Mouse (Mus musculus) adrenal gland, postnatal 4 days (tissue): ENCODE results near the gene Cyb5b. TPM values are rescaled to one million over a fixed set of nuclear protein-coding genes. Genes with fewer than 3 reads are reported as not detected.
A peak's percentile ranks its signal among the peaks of the same experiment; 100 is the strongest.
"Not testable (repeated sequence)": the region's sequence is repeated elsewhere in the genome, so short reads cannot be mapped to it uniquely, and the experiment has no call there.

Experiments used
- DNase-seq, 2 experiments: peaks; one replicate each; pipeline ENCODE4 v3.0.0; 2021 to 2022; ENCODE audit warnings: low spot score in 2 of 2, mixed read lengths in 2 of 2
- total RNA-seq, 2 experiments: library from RNA; stranded (reverse); gene quantifications; 2 replicates each; pipeline ENCODE4 v1.2.3; 2021

The Cyb5b gene
- total RNA-seq, 2 experiments from 2014 or later: 297 to 305 TPM

GRCm38 (mm10) chr8:107165745-107166144 lies 15.3 kb downstream of the Cyb5b start:
- no peak for DNase-seq

- no peak for DNase-seq
Measured at GRCm38 (mm10) chr8:107167848-107168247, 17.4 kb downstream of the Cyb5b start.

- DNase-seq: no peak
Measured at GRCm38 (mm10) chr8:107172152-107172551, 21.7 kb downstream of the Cyb5b start.

DNA sequence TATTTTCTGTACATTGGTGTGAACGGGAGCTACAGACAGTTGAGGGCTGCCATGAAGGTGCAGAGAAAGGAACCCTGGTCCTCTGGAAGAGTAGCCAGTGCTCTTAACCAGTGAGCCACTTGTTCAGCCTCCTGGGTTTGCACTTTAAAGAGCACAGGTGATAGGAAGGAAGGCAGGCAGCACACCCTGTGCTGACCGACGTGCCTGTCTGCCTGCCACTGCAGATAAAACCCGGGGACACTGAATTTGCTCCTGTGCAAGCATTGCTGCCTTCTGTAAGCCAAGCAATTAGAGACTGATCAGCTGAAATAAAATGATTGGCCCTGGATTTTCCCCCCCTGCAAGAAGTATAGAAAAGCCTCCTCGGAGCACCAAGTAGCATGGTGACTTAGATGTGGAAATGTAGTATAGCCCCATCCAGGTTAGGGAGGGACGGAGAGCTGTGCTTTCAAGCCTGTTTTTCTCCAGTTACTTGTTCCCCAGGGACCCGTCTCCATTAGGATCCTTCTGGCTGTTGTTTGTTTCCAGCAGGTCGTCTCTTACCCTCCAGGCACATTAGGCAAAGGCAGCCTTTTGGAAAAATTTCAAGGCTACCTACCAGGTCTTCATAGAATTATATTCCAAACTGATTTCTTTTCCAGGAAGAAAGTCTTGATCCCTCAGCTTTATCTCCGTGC lies 22.7 kb downstream of the Cyb5b start:
- DNase-seq: no peak

- DNase-seq: no peak
Measured at GRCm38 (mm10) chr8:107181122-107181521, 30.7 kb downstream of the Cyb5b start.

GRCm38 (mm10) chr8:107184996-107185395 lies 34.6 kb downstream of the Cyb5b start:
- no peak for DNase-seq

- no peak for DNase-seq
Measured at GRCm38 (mm10) chr8:107186659-107187390, 36.4 kb downstream of the Cyb5b start.

DNA sequence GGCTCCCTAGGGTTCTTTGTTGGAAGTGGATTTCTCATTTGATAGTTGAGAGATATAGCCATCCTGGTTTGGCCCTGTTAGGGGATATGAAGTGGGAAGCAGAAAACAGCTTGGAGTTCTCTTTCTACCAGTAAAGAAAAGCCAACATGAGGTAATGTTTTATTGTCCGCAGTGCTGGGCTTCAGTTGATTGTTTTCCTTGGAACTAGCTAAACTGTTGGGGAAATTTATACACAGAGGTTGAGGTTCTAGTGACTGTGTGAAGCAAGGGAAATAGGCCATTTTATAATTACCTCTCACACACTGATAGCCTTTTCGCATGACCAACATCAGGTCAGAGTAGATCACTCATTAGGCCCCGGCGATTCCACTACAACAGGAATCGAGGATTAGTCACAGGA lies 37.2 kb downstream of the Cyb5b start:
- no peak for DNase-seq

DNA sequence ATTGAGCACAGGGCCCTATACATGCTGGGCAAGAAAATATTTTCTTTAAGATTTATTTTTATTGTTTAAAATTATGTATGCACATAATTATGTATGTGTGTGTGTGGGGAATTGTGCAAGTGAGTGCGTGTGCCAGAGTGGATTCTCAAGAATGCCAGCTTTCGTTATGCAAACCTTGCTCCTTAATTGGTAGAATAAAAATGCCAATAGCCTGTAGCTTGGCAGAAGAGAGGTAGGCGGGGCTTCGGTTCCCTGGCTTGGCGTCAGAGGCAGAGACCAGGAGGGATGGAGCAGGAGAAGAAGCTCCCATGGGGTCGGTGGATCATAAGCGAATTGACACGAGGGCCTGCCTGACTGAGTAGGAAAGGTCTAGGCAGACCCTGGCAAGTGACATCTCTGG lies 42.2 kb downstream of the Cyb5b start:
- no peak for DNase-seq

GRCm38 (mm10) chr8:107193331-107193730 lies 42.9 kb downstream of the Cyb5b start:
- no peak for DNase-seq

- no peak for DNase-seq
Measured at GRCm38 (mm10) chr8:107194786-107195451, 44.5 kb downstream of the Cyb5b start.

DNA sequence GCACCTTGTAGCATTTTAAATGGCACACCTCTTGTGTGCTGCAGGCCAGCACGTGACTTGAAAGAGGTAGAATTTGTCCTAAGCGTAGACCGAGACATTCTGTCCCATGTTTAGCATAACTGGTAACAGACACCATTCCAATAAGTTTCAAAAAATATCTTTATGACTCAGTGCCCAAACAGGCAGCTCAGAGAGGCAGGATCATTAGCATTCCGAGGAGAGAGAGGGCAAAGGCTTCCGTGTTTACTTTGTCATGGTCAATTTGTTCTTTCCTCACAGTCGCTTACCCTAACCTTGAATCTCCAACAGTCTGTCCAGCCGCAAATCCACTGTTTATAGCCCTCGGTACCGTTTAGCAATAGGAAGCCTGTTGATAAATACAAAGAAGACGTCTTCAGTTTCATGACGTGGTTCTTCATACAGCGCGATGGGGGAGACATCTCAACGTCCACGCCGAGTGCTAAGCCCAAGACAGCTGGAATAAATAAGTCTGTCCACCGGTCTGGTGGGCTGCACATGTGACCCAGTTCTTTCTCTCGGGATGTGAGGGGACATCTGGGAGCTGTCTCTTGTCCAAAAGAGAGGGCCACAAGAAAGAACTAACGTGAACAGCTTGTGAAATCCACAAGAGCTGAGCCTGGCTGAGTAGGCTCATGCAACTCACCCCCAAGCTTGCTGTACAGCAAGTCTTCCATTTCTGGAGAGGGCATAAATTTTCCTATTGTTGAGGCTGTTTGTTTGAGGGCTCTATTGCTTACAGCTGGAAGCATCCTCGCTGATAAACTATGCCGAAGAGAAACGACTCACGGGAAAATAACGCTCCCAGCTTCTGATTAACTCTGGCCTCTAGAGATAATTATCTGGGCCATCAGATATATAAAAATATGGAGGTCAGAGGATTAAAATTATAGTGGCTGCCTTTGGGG lies 47.7 kb downstream of the Cyb5b start:
- no peak for DNase-seq

DNA sequence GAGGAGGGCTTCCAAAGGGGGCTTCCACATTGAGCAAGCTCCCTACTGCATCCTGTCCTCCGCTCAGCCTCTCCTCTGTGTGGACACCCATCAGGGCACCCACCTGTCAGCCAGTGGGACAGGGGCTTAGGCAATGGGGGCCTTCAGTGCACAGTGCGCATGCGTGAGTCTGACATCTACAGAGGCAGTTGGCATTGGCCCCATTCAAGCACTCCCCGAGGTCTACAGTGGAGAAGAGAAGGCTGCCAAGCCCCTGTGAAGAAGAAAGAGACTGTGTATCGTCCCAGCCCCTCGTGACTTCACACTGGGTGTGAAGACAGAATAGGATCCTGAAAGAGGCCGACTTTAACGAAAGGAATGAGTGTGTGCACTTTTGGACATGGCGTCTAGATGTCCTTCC lies 54.7 kb downstream of the Cyb5b start:
- no peak for DNase-seq

DNA sequence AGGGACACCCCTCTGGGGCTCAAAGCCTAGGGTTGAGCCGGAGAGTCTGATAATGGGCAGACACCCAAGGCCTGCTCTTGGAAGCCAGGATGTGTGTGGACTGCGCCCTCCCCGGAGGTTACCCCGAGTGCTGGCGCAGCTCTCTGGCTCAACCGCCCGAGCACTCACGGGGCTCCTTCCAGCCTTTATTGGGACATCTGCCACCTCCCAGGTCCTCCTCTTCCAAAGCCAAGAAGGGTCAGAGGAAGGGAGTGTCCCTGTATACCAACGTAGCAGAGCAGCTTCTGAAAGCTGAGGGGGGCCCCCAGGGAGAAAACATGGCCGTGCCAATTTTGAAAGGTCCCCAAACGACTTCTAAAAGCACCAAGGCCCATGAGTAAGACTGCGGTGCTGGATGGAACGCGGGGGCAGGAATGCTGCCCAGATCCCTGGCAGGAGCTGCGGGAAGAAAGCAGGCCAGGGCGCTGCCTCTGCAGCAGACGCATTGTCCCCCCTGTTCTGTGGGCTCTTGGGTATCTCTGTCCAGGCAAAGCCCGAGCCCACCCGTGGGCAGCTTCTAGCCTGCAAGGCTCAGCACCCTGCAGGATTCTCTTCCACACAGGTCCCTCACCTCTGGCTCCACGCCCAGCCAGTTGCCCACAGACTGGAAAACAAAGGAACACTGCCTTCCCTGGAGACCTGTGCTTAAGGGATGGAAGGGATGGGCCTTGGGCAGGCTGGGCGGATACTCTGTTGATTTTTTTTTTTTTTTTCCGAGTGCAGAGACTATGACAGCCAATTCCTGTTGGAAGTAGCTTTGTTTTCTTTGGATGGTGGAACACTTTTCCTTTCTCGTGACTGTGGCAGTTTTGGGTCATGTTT lies 55.5 kb downstream of the Cyb5b start:
- peak in 1 of 2 experiments; percentile 33 for DNase-seq

DNA sequence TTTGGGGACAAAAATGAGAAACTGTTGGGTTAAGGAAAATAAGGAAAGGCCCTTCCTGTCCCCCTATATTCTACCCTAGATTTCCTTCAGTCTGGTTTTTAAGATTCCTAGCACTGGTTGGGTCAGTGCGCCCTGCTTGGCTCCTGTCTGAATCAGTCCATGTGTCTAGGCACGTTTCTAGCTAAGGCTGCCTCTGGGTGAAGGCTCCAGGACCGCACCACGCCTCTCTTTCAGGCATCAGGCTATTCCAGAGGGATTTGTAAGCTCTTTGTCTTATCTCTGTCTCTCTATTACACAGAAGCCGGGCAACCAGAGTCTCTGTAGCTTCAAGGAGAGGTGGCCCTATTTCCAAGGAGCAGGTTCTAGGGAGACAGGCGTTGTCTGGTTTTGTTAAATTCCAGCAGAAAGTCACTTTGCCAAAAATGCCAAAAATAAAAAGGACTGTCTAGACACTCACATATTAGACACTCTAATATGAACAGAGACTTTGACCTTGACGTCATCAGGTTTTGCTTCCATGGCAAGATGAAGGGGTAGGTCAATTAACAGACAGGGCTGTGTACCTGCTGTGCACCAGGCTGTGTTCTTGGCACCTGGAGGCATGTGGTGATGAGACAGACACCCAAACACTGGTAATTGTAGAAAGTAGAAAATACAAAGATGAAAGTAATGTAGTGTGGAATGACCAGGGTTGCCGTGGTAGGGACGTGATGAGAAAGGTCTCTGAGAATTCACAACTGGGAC lies 56.5 kb downstream of the Cyb5b start:
- no peak for DNase-seq

DNA sequence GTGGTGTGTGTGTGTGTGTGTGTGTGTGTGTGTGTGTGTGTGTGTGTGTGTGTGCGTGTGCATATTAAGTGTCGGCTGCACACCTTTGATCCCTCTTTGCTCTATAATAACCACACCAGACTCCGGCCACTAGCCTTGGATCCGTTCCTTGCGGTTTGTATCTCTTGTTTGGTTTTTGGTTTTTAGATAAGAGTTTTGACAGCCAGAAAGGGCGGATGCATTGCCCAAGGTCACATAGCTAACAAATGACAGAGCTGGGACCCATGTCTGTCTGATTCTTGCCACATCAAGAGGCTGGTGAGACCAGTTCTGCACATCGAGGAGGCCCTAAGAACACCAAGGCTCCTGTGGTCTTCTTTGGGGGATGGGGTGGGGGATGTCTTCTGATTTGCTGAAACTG lies 58.7 kb downstream of the Cyb5b start:
- peak in 1 of 2 experiments; percentile 18 for DNase-seq

- no peak for DNase-seq
Measured at GRCm38 (mm10) chr8:107212006-107212405, 61.6 kb downstream of the Cyb5b start.

DNA sequence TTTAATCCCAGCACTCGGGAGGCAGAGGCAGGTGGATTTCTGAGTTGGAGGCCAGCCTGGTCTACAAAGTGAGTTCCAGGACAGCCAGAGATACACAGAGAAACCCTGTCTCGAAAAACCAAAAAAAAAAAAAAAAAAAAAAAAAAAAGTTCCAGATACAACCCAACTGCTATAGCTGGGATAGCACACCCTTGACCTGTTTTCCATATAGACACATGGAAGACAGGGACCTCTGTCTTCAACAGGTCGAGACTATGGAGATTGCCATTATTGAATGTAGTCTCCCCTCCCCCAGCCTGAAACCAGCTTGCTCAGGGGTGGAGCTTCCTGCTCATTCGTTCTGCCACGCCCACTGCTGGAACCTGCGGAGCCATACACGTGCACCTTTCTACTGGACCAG lies 66.8 kb downstream of the Cyb5b start:
- not testable (repeated sequence) for DNase-seq

- no peak for DNase-seq
Measured at GRCm38 (mm10) chr8:107218091-107218490, 67.7 kb downstream of the Cyb5b start.
